Mouse (Mus musculus) heart, adult 9 months (tissue): ENCODE results near the gene Fbxw11.
"Not testable (repeated sequence)": the region's sequence is repeated elsewhere in the genome, so short reads cannot be mapped to it uniquely, and the experiment has no call there.

Experiments used
- DNase-seq, 2 experiments: peaks; one replicate each; pipeline ENCODE4 v3.0.0; 2022; ENCODE audit warnings: low spot score in 2 of 2

The Fbxw11 gene

GRCm38 (mm10) chr11:32642249-32642876 is at the start of gene Fbxw11:
TSS of gene Fbxw11 (plus strand) at chr11:32642724.
- DNase-seq = peak; percentile 93 to 94

- DNase-seq = no peak
These were observed 49.4 kb upstream of the Fbxw11 start for GRCm38 (mm10) chr11:32593081-32593480.

GRCm38 (mm10) chr11:32594122-32594521 is 48.4 kb upstream of the Fbxw11 start:
- no peak for DNase-seq

GRCm38 (mm10) chr11:32600371-32600770 is 42.2 kb upstream of the Fbxw11 start:
- no peak for DNase-seq

GRCm38 (mm10) chr11:32601528-32602323 is 40.8 kb upstream of the Fbxw11 start:
- peak; percentile 35 to 43 for DNase-seq

- no peak for DNase-seq
These were observed 37.9 kb upstream of the Fbxw11 start for GRCm38 (mm10) chr11:32604663-32605062.

- peak; percentile 70 to 81 for DNase-seq
These were observed 37.2 kb upstream of the Fbxw11 start for GRCm38 (mm10) chr11:32605131-32605860.

- no peak for DNase-seq
These were observed 36.6 kb upstream of the Fbxw11 start for GRCm38 (mm10) chr11:32605907-32606306.

- DNase-seq = peak; percentile 60 to 66
These were observed 35.2 kb upstream of the Fbxw11 start for GRCm38 (mm10) chr11:32607319-32607718.

GRCm38 (mm10) chr11:32610616-32611015 is 31.9 kb upstream of the Fbxw11 start:
- DNase-seq = no peak

GRCm38 (mm10) chr11:32612304-32612703 is 30.2 kb upstream of the Fbxw11 start:
- DNase-seq = no peak

GRCm38 (mm10) chr11:32614463-32614862 is 28.1 kb upstream of the Fbxw11 start:
- no peak for DNase-seq

- DNase-seq = no peak
These were observed 27.0 kb upstream of the Fbxw11 start for GRCm38 (mm10) chr11:32615561-32615960.

GRCm38 (mm10) chr11:32616091-32616490 is 26.4 kb upstream of the Fbxw11 start:
- no peak for DNase-seq

GRCm38 (mm10) chr11:32618036-32618435 is 24.5 kb upstream of the Fbxw11 start:
- no peak for DNase-seq

- not testable (repeated sequence) for DNase-seq
These were observed 23.9 kb upstream of the Fbxw11 start for GRCm38 (mm10) chr11:32618641-32619040.

GRCm38 (mm10) chr11:32619257-32619816 is 23.2 kb upstream of the Fbxw11 start:
- peak; percentile 83 to 87 for DNase-seq

GRCm38 (mm10) chr11:32619866-32620456 is 22.6 kb upstream of the Fbxw11 start:
- no peak for DNase-seq

GRCm38 (mm10) chr11:32621831-32622478 is 20.6 kb upstream of the Fbxw11 start:
- DNase-seq = no peak

- no peak for DNase-seq
These were observed 19.9 kb upstream of the Fbxw11 start for GRCm38 (mm10) chr11:32622479-32623190.

- DNase-seq = peak; percentile 39 to 45
These were observed 19.3 kb upstream of the Fbxw11 start for GRCm38 (mm10) chr11:32623236-32623635.
